Mouse (Mus musculus) olfactory bulb, adult 2 months (tissue): Measurements from ENCODE around the gene Mre11a.

Experiments used
- CTCF ChIP-seq: fragments of 200-500 bp; IDR thresholded peaks from 2 replicates; pipeline ENCODE4 v1.5.1; 2012; ENCODE audit warnings: low read depth, mild to moderate bottlenecking, low read length, moderate library complexity; ENCODE audit not compliant: insufficient read depth
- POLR2A ChIP-seq: fragments of 200-500 bp; IDR thresholded peaks from 2 replicates; pipeline ENCODE4 v1.6.1; 2012; ENCODE audit warnings: mild to moderate bottlenecking, low read depth, low read length, moderate library complexity; ENCODE audit not compliant: insufficient read depth

- TF ChIP-seq CTCF (no peak), POLR2A (no peak)
Measured at GRCm38 (mm10) chr9:14764765-14765164, 19.7 kb upstream of the Mre11a start.
